Mouse (Mus musculus) midbrain, embryonic 14.5 days (tissue): Measurements from ENCODE around the gene 2010111I01Rik. TPM values are rescaled to one million over a fixed set of nuclear protein-coding genes. Genes with fewer than 3 reads are reported as not detected.
A peak's percentile ranks its signal among the peaks of the same experiment; 100 is the strongest.

Experiments
- ATAC-seq: fragments of 200-750 bp; cut with Nextera tagmentation; 2 replicates; pipeline ENCODE4 v1.8.0; 2017; ENCODE audit warnings: moderate number of reproducible peaks, moderate library complexity; ENCODE audit not compliant: low FRiP score, low TSS enrichment
- DNase-seq: peaks from one replicate; pipeline ENCODE4 v3.0.0-alpha.2; 2015
- H3K27ac ChIP-seq: fragments of 300-500 bp; sonication (generic); replicated peaks from 2 replicates; pipeline ENCODE4 v1.5.1; 2014; ENCODE audit warnings: mild to moderate bottlenecking, low read depth, low read length, moderate library complexity
- H3K27me3 ChIP-seq: fragments of 300-500 bp; sonication (generic); 2 replicates; pipeline ENCODE4 v1.6.1; 2014; ENCODE audit warnings: low read length, control low read depth, mixed read lengths; ENCODE audit not compliant: control insufficient read depth, insufficient read depth
- H3K36me3 ChIP-seq: fragments of 300-500 bp; sonication (generic); 2 replicates; pipeline ENCODE4 v1.6.1; 2014; ENCODE audit warnings: low read length, control low read depth; ENCODE audit not compliant: control insufficient read depth, insufficient read depth
- H3K4me1 ChIP-seq: fragments of 300-500 bp; sonication (generic); 2 replicates; pipeline ENCODE4 v1.6.1; 2014; ENCODE audit warnings: mild to moderate bottlenecking, antibody characterized with exemption, low read length, control low read depth; ENCODE audit not compliant: control insufficient read depth, insufficient read depth
- H3K4me2 ChIP-seq: fragments of 300-500 bp; sonication (generic); 2 replicates; pipeline ENCODE4 v1.6.1; 2014; ENCODE audit warnings: mild to moderate bottlenecking, low read length, moderate library complexity
- H3K4me3 ChIP-seq: fragments of 300-500 bp; sonication (generic); replicated peaks from 2 replicates; pipeline ENCODE4 v1.5.1; 2014; ENCODE audit warnings: low read depth, low read length
- H3K9ac ChIP-seq: fragments of 300-500 bp; sonication (generic); replicated peaks from 2 replicates; pipeline ENCODE4 v1.6.1; 2014; ENCODE audit warnings: mild to moderate bottlenecking, low read length, moderate library complexity
- H3K9me3 ChIP-seq: fragments of 300-500 bp; sonication (generic); 2 replicates; pipeline ENCODE4 v1.6.1; 2016; ENCODE audit warnings: low read length, control low read depth, mixed read lengths; ENCODE audit not compliant: control insufficient read depth
- WGBS: fragments of 180-500 bp; shearing (Covaris S2); extraction: QIAGEN DNeasy Blood & Tissue Kit; methylation state at CpG from one replicate; pipeline ENCODE4 v1.1.7; 2014; 5-methylcytosine and 5-hydroxymethylcytosine counted together
- microRNA counts: library from miRNA; unstranded; fragments of <30 nt; microRNA quantifications from one replicate; lab custom pipeline; 2016
- microRNA-seq: library from miRNA; unstranded; fragments of <30 nt; microRNA quantifications from one replicate; pipeline ENCODE4, GENCODE M21; 2016
- polyA plus RNA-seq: library from polyadenylated mRNA; unstranded; fragments of >200 nt; fragmentation: Nextera tagmentation; extraction: Ambion mirVana; gene quantifications from 2 replicates; pipeline ENCODE4 v1.2.1, GENCODE M21; 2014

Gene 2010111I01Rik
- polyA plus RNA-seq, 1 experiment from 2014 or later, result 32.0 TPM

- no peak overlapping the region for H3K4me2 ChIP-seq
- no peaks in the 10 kb centered on the region for H3K9me3 ChIP-seq
- H3K27ac ChIP-seq, result no peak overlapping the region
- no peak overlapping the region for H3K9ac ChIP-seq
- no peak overlapping the region for H3K4me3 ChIP-seq
- WGBS, result 94% methylated on average over 4 of the region's 4 CpGs
- no peaks in the 10 kb centered on the region for H3K4me1 ChIP-seq
- DNase-seq (no peak), ATAC-seq (no peak)
- H3K27me3 ChIP-seq, result no peaks in the 10 kb centered on the region
- H3K36me3 ChIP-seq, result no peaks in the 10 kb centered on the region; the same call in 1 of the 2 replicates
These were observed 394.7 kb downstream of the 2010111I01Rik start for GRCm38 (mm10) chr13:63359393-63359792.

- Histone ChIP-seq H3K36me3 (no peaks in the 10 kb centered on the region; the same call in 1 of the 2 replicates), H3K27me3 (no peaks in the 10 kb centered on the region), H3K4me1 (no peaks in the 10 kb centered on the region), H3K9me3 (no peaks in the 10 kb centered on the region), H3K9ac (no peak overlapping the region), H3K27ac (no peak overlapping the region), H3K4me3 (no peak overlapping the region), H3K4me2 (no peak overlapping the region)
- DNase-seq (no peak), ATAC-seq (no peak)
- WGBS, result 93% methylated on average over 4 of the region's 4 CpGs
These were observed 395.6 kb downstream of the 2010111I01Rik start for GRCm38 (mm10) chr13:63360111-63360885.

- WGBS, result 92% methylated on average over 3 of the region's 3 CpGs
- ATAC-seq (no peak), DNase-seq (no peak)
- no peak overlapping the region for H3K27ac ChIP-seq
- no peaks in the 10 kb centered on the region for H3K4me1 ChIP-seq
- H3K4me3 ChIP-seq, result no peak overlapping the region
- H3K36me3 ChIP-seq, result no peaks in the 10 kb centered on the region; the same call in 1 of the 2 replicates
- no peaks in the 10 kb centered on the region for H3K9me3 ChIP-seq
- no peak overlapping the region for H3K4me2 ChIP-seq
- H3K27me3 ChIP-seq, result no peaks in the 10 kb centered on the region
- H3K9ac ChIP-seq, result no peak overlapping the region
These were observed 397.1 kb downstream of the 2010111I01Rik start for GRCm38 (mm10) chr13:63361755-63362154.

GRCm38 (mm10) chr13:63373460-63374166 is 408.9 kb downstream of the 2010111I01Rik start:
- H3K4me1 ChIP-seq, result no peaks in the 10 kb centered on the region
- H3K27ac ChIP-seq, result no peak overlapping the region
- H3K9me3 ChIP-seq, result no peaks in the 10 kb centered on the region
- H3K9ac ChIP-seq, result no peak overlapping the region
- DNase-seq, result no peak
- H3K4me3 ChIP-seq, result no peak overlapping the region
- WGBS, result 92% methylated on average over 7 of the region's 7 CpGs
- ATAC-seq, result no peak
- no peaks in the 10 kb centered on the region for H3K36me3 ChIP-seq
- no peak overlapping the region for H3K4me2 ChIP-seq
- H3K27me3 ChIP-seq, result no peaks in the 10 kb centered on the region

MicroRNAs within 50 kb of the gene (microRNA counts, 519-probe panel; counts per million panel counts)
- microRNA mmu-miR-23b (lab: Ali Mortazavi, UCI) (4,973 counts per million, percentile 48 among the panel's probes with 10 or more counts), microRNA mmu-miR-24 (lab: Ali Mortazavi, UCI) (4,905 counts per million, percentile 45 among the panel's probes with 10 or more counts), microRNA mmu-miR-27b (lab: Ali Mortazavi, UCI) (1,286 counts per million, percentile 3 among the panel's probes with 10 or more counts)

Small RNA genes lying within 50 kb of the gene (microRNA-seq; reads per million reads assigned to microRNA genes)
- gene Mir23b (11,094 reads per million, percentile 96 among the genes with 10 or more reads in this experiment), gene Mir24-1 (not detected), gene Mir27b (950 reads per million, percentile 81 among the genes with 10 or more reads in this experiment), gene Mir3074-1 (not detected)

Other genes starting within 250 kb of the 2010111I01Rik start
- 36.7 and 42.9 TPM in 2 replicates for gene Platr25, start 204.2 kb upstream of the 2010111I01Rik start, polyA plus RNA-seq
- 9.7 and 11.9 TPM in 2 replicates for gene Gm5141, start 179.1 kb upstream of the 2010111I01Rik start, polyA plus RNA-seq
- gene Fbp2, start 106.5 kb upstream of the 2010111I01Rik start, polyA plus RNA-seq, result 0.83 and 0.90 TPM in 2 replicates
- gene Fbp1, start 76.6 kb upstream of the 2010111I01Rik start, polyA plus RNA-seq, result not detected in 2 replicates